Mouse (Mus musculus): ENCODE results near the gene Sema7a. TPM values are rescaled to one million over a fixed set of nuclear protein-coding genes. Genes with fewer than 3 reads are reported as not detected.
A peak's percentile ranks its signal among the peaks of the same experiment; 100 is the strongest.

Gene Sema7a
- total RNA-seq, 1 experiment from 2014 or later, result 13.2 TPM

GRCm38 (mm10) chr9:57971413-57971812 lies 31.5 kb downstream of the Sema7a start:
- ATAC-seq (replicated peaks; ENCODE audit: insufficient number of reproducible peaks, low FRiP score, low TSS enrichment, poor library complexity, severe bottlenecking), result no peak

GRCm38 (mm10) chr9:57972141-57972591 lies 32.3 kb downstream of the Sema7a start:
- ATAC-seq (replicated peaks; ENCODE audit: insufficient number of reproducible peaks, low FRiP score, low TSS enrichment, poor library complexity, severe bottlenecking), result no peak

GRCm38 (mm10) chr9:57972776-57973439 lies 33.0 kb downstream of the Sema7a start:
- no peak for ATAC-seq (replicated peaks; ENCODE audit: insufficient number of reproducible peaks, low FRiP score, low TSS enrichment, poor library complexity, severe bottlenecking)

- no peak for ATAC-seq (replicated peaks; ENCODE audit: insufficient number of reproducible peaks, low FRiP score, low TSS enrichment, poor library complexity, severe bottlenecking)
Measured at GRCm38 (mm10) chr9:57973440-57974066, 33.6 kb downstream of the Sema7a start.

GRCm38 (mm10) chr9:57974221-57974620 lies 34.3 kb downstream of the Sema7a start:
- ATAC-seq (replicated peaks; ENCODE audit: insufficient number of reproducible peaks, low FRiP score, low TSS enrichment, poor library complexity, severe bottlenecking), result no peak

- ATAC-seq (replicated peaks; ENCODE audit: insufficient number of reproducible peaks, low FRiP score, low TSS enrichment, poor library complexity, severe bottlenecking), result no peak
Measured at GRCm38 (mm10) chr9:57975200-57975821, 35.4 kb downstream of the Sema7a start.

- ATAC-seq (replicated peaks; ENCODE audit: insufficient number of reproducible peaks, low FRiP score, low TSS enrichment, poor library complexity, severe bottlenecking), result peak; percentile 74
Measured at GRCm38 (mm10) chr9:57978025-57978424, 38.1 kb downstream of the Sema7a start.

GRCm38 (mm10) chr9:57978858-57979257 lies 38.9 kb downstream of the Sema7a start:
- ATAC-seq (replicated peaks; ENCODE audit: insufficient number of reproducible peaks, low FRiP score, low TSS enrichment, poor library complexity, severe bottlenecking), result no peak

- ATAC-seq (replicated peaks; ENCODE audit: insufficient number of reproducible peaks, low FRiP score, low TSS enrichment, poor library complexity, severe bottlenecking), result peak; percentile 60; the same call in 1 of the 2 replicates
Measured at GRCm38 (mm10) chr9:57980570-57980969, 40.7 kb downstream of the Sema7a start.

- ATAC-seq (replicated peaks; ENCODE audit: insufficient number of reproducible peaks, low FRiP score, low TSS enrichment, poor library complexity, severe bottlenecking), result no peak
Measured at GRCm38 (mm10) chr9:57985304-57985703, 45.4 kb downstream of the Sema7a start.

GRCm38 (mm10) chr9:57986293-57986692 lies 46.4 kb downstream of the Sema7a start:
- no peak for ATAC-seq (replicated peaks; ENCODE audit: insufficient number of reproducible peaks, low FRiP score, low TSS enrichment, poor library complexity, severe bottlenecking)

GRCm38 (mm10) chr9:57988098-57988497 lies 48.2 kb downstream of the Sema7a start:
- no peak for ATAC-seq (replicated peaks; ENCODE audit: insufficient number of reproducible peaks, low FRiP score, low TSS enrichment, poor library complexity, severe bottlenecking)

- ATAC-seq (replicated peaks; ENCODE audit: insufficient number of reproducible peaks, low FRiP score, low TSS enrichment, poor library complexity, severe bottlenecking), result no peak
Measured at GRCm38 (mm10) chr9:57989309-57989708, 49.4 kb downstream of the Sema7a start.

GRCm38 (mm10) chr9:57990438-57991110 lies 50.7 kb downstream of the Sema7a start:
- no peak for ATAC-seq (replicated peaks; ENCODE audit: insufficient number of reproducible peaks, low FRiP score, low TSS enrichment, poor library complexity, severe bottlenecking)

GRCm38 (mm10) chr9:57992060-57992459 lies 52.1 kb downstream of the Sema7a start:
- ATAC-seq (replicated peaks; ENCODE audit: insufficient number of reproducible peaks, low FRiP score, low TSS enrichment, poor library complexity, severe bottlenecking), result no peak

- ATAC-seq (replicated peaks; ENCODE audit: insufficient number of reproducible peaks, low FRiP score, low TSS enrichment, poor library complexity, severe bottlenecking), result no peak
Measured at GRCm38 (mm10) chr9:57992781-57993591, 53.1 kb downstream of the Sema7a start.

GRCm38 (mm10) chr9:57995282-57995681 lies 55.4 kb downstream of the Sema7a start:
- ATAC-seq (replicated peaks; ENCODE audit: insufficient number of reproducible peaks, low FRiP score, low TSS enrichment, poor library complexity, severe bottlenecking), result no peak

- no peak for ATAC-seq (replicated peaks; ENCODE audit: insufficient number of reproducible peaks, low FRiP score, low TSS enrichment, poor library complexity, severe bottlenecking)
Measured at GRCm38 (mm10) chr9:57997511-57998031, 57.7 kb downstream of the Sema7a start.
